ENCODE assay signal across 16 mouse cellular contexts in the genomic region with DNA sequence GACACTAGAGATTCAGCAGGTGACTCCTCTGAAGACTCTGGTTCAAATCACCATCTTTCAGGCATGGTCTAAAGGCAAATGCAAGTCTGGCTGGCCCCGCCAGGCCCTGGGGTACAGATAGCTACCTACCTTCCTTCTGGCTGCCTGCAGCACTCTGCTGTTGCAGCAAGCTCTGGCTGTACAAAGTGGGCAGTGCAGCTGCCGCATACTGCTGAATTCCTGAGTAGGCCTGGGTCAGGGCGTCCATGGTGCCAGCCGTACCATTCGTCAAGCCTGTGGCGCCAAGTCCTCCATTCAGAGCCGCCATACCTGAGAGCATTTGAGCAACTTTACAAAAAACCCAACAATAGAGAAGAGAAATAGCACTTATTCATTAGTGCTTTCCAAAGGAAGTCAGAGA.
"Had no signal": no experiment of that assay in that cellular context is flagged by ENCODE, and none has a peak within 500 bp of the region (broad histone marks: within the 10 kb centered on the region; RNA-seq: fewer than 3 reads in every experiment).

No protein-coding gene starts in this region.

- H3K4me2 ChIP-seq: lung, embryonic 14.5 days; midbrain, embryonic 13.5 days; midbrain, embryonic 15.5 days; neural tube, embryonic 12.5 days; neural tube, embryonic 15.5 days; stomach, embryonic 15.5 days had no signal

- ATAC-seq: midbrain, embryonic 13.5 days; midbrain, embryonic 15.5 days had no signal

- H3K9me3 ChIP-seq: midbrain, embryonic 10.5 days; midbrain, embryonic 13.5 days; midbrain, embryonic 15.5 days; neural tube, embryonic 12.5 days; neural tube, embryonic 15.5 days; stomach, embryonic 15.5 days had no signal

- H3K4me1 ChIP-seq: midbrain, embryonic 13.5 days; midbrain, embryonic 15.5 days; neural tube, embryonic 15.5 days; stomach, embryonic 15.5 days had no signal

- DNase-seq: lung, adult 18-20 months; lung, embryonic 14.5 days; lung, postnatal 10 days; lung, postnatal 4 days; right cerebral cortex, postnatal 14 days; thymus, adult 2 months; thymus, postnatal 25 days; thymus, postnatal 4 days had no signal

- H3K36me3 ChIP-seq: midbrain, embryonic 15.5 days; stomach, embryonic 15.5 days had no signal

- H3K4me3 ChIP-seq: midbrain, embryonic 10.5 days; midbrain, embryonic 13.5 days; midbrain, embryonic 15.5 days; myocyte; neural tube, embryonic 12.5 days; neural tube, embryonic 15.5 days; stomach, embryonic 15.5 days had no signal

- H3K27ac ChIP-seq: midbrain, embryonic 10.5 days; midbrain, embryonic 13.5 days; midbrain, embryonic 15.5 days; neural tube, embryonic 12.5 days; neural tube, embryonic 15.5 days; stomach, embryonic 15.5 days; stomach, postnatal 0 days had no signal

- H3K27me3 ChIP-seq: midbrain, embryonic 13.5 days; midbrain, embryonic 15.5 days; neural tube, embryonic 12.5 days; neural tube, embryonic 15.5 days; stomach, embryonic 15.5 days had no signal

- H3K9ac ChIP-seq: lung, embryonic 14.5 days; midbrain, embryonic 13.5 days; midbrain, embryonic 15.5 days; neural tube, embryonic 12.5 days; neural tube, embryonic 15.5 days; stomach, embryonic 15.5 days had no signal
